Mouse (Mus musculus): Measurements from ENCODE around the gene Gbgt1. TPM values are rescaled to one million over a fixed set of nuclear protein-coding genes. Genes with fewer than 3 reads are reported as not detected.

Gene Gbgt1
- polyA plus RNA-seq, 1 experiment from 2014 or later, result not detected

DNA sequence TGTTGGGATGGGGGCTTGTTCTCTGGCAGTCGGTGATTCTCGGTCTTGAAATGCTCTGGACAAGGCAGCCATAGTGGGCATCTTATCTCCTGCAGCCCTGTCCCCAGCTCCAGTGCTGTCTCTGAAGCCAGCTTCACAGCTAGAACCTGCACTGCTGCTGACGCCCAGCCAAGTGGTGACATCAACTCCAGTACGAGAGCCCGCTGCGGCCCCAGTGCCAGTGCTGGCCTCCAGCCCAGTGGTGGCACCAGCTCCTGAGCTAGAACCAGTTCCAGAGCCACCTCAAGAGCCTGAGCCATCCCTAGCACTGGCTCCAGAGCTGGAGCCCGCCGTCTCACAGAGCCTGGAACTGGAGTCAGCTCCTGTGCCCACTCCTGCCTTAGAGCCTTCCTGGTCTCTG lies 47.2 kb downstream of the Gbgt1 start:
- Histone ChIP-seq H3K27me3 (ENCODE audit: control insufficient read depth, insufficient read depth, low read length) (no peaks in the 10 kb centered on the region), H3K4me3 (ENCODE audit: control insufficient read depth in 1 of 2, insufficient read depth in 1 of 2, low read depth in 1 of 2, low read length in 2 of 2) (no peak overlapping the region), H3K9me3 (ENCODE audit: control insufficient read depth, low read length) (no peaks in the 10 kb centered on the region), H3K4me2 (ENCODE audit: low read length) (no peak overlapping the region), H3K36me3 (ENCODE audit: control insufficient read depth, insufficient read depth, low read length) (peaks cover 76% of the 10 kb centered on the region), H3K27ac (replicated peaks in 1 of 2; ENCODE audit: control insufficient read depth in 1 of 2, insufficient read depth in 1 of 2, low read depth in 2 of 2, low read length in 2 of 2) (no peak overlapping the region), H3K4me1 (ENCODE audit: control insufficient read depth in 2 of 2, insufficient read depth in 2 of 2, low read length in 2 of 2) (peaks cover 9 to 15% of the 10 kb centered on the region in 2 experiments), H3K9ac (ENCODE audit: low read length) (no peak overlapping the region)
- ATAC-seq (ENCODE audit: insufficient number of reproducible peaks, insufficient read depth, low FRiP score, low read depth), result no peak
- 82% methylated on average over 8 of the region's 8 CpGs for WGBS

DNA sequence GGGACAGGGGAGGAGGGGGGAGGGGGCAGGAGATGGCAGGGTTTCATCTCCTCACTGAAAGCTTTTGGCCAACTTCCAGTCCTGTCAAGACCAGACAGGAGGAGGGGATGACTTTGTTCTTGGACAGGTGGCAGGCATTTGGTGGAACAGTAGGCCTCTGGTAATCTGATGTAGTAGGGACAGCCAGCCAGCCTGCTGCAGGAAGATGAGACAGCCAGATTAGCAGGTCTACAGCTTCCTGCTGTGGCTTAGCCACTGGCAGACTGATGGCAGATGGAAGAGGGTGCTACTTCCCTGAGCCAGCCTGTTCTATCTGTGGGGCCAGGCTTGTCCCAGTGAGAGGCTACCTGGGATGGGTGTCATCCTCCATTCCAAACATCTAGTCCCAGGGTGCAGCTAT lies 49.3 kb downstream of the Gbgt1 start:
- H3K4me3 ChIP-seq (ENCODE audit: control insufficient read depth in 1 of 2, insufficient read depth in 1 of 2, low read depth in 1 of 2, low read length in 2 of 2), result no peak overlapping the region
- no peak overlapping the region for H3K27ac ChIP-seq (replicated peaks in 1 of 2; ENCODE audit: control insufficient read depth in 1 of 2, insufficient read depth in 1 of 2, low read depth in 2 of 2, low read length in 2 of 2)
- H3K4me1 ChIP-seq (ENCODE audit: control insufficient read depth in 2 of 2, insufficient read depth in 2 of 2, low read length in 2 of 2), result no peaks in the 10 kb centered on the region
- no peak overlapping the region for H3K9ac ChIP-seq (ENCODE audit: low read length)
- H3K36me3 ChIP-seq (ENCODE audit: control insufficient read depth, insufficient read depth, low read length), result peaks cover 91% of the 10 kb centered on the region
- no peak for ATAC-seq (ENCODE audit: insufficient number of reproducible peaks, insufficient read depth, low FRiP score, low read depth)
- no peaks in the 10 kb centered on the region for H3K27me3 ChIP-seq (ENCODE audit: control insufficient read depth, insufficient read depth, low read length)
- H3K4me2 ChIP-seq (ENCODE audit: low read length), result no peak overlapping the region
- no peaks in the 10 kb centered on the region for H3K9me3 ChIP-seq (ENCODE audit: control insufficient read depth, low read length)

DNA sequence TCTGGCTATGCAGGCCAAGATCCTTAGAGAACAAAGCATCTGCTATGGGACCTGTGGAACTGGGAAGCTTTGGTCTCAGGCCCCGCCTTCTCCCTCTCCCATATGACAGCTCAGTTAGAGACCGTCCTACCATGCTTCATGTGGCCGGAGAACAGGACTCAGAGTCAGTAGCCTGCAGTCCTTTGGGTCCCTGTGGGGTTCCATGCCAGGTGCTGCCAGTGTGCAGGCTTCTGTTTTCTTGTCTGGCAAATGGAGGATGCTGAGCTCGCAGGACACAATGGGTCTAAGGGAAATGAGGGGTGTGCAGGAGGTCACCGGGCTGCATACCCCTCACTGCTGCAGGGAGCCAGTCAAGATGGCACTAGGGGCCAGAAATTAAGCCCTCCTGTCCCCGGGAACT lies 49.9 kb downstream of the Gbgt1 start:
- H3K4me3 ChIP-seq (ENCODE audit: control insufficient read depth in 1 of 2, insufficient read depth in 1 of 2, low read depth in 1 of 2, low read length in 2 of 2), result no peak overlapping the region
- H3K27ac ChIP-seq (replicated peaks in 1 of 2; ENCODE audit: control insufficient read depth in 1 of 2, insufficient read depth in 1 of 2, low read depth in 2 of 2, low read length in 2 of 2), result no peak overlapping the region
- H3K9ac ChIP-seq (ENCODE audit: low read length), result no peak overlapping the region
- H3K9me3 ChIP-seq (ENCODE audit: control insufficient read depth, low read length), result no peaks in the 10 kb centered on the region
- no peaks in the 10 kb centered on the region for H3K4me1 ChIP-seq (ENCODE audit: control insufficient read depth in 2 of 2, insufficient read depth in 2 of 2, low read length in 2 of 2)
- H3K4me2 ChIP-seq (ENCODE audit: low read length), result no peak overlapping the region
- no peaks in the 10 kb centered on the region for H3K27me3 ChIP-seq (ENCODE audit: control insufficient read depth, insufficient read depth, low read length)
- H3K36me3 ChIP-seq (ENCODE audit: control insufficient read depth, insufficient read depth, low read length), result peaks cover 93% of the 10 kb centered on the region
- ATAC-seq (ENCODE audit: insufficient number of reproducible peaks, insufficient read depth, low FRiP score, low read depth), result no peak
- WGBS, result 70% methylated on average over 6 of the region's 6 CpGs

DNA sequence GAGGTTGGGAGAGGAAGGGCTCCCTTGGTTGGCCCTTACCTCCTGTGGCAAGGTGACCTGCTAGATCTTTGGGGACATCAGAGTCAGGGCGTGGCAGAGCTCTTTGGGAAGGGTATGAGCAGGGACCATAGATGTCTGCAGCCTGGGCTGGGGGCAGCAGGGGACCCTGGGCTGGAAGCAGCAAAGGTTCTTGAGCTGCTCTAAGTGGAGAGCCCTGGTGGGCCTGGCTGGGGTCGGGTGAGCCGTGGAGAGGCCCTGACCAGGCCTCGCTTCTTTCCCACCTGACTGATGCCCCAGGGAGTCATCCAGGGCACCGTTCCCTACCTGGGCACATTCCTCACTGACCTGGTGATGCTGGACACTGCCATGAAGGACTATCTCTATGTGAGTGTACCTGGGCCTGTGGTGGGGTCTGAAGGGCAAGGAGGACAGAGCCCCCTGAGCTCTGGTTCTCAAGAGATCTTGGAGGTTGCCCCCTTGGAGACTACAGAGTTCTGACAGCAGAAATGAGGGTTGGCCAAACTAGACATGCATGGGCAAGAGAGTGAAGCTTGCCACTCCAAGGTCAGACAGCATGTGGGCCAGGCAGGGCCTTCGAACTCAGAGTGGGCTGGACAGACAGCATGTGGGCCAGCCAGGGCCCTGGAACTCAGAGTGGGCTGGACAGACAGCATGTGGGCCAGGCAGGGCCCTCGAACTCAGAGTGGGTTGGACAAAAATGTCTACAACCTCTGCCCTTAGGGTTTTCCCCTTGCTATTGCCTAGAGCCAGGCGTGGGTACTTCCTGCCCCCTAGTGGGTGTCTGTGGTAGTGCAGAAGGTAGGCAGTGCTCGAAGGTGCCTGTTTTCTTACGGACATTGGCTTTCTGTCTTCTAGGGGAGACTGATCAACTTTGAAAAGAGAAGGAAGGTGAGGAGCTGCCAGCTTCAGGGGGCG lies 50.8 kb downstream of the Gbgt1 start:
- Histone ChIP-seq H3K27ac (replicated peaks in 1 of 2; ENCODE audit: control insufficient read depth in 1 of 2, insufficient read depth in 1 of 2, low read depth in 2 of 2, low read length in 2 of 2) (no peak overlapping the region), H3K4me3 (ENCODE audit: control insufficient read depth in 1 of 2, insufficient read depth in 1 of 2, low read depth in 1 of 2, low read length in 2 of 2) (no peak overlapping the region), H3K4me1 (ENCODE audit: control insufficient read depth in 2 of 2, insufficient read depth in 2 of 2, low read length in 2 of 2) (no peaks in the 10 kb centered on the region), H3K36me3 (ENCODE audit: control insufficient read depth, insufficient read depth, low read length) (peaks cover 93% of the 10 kb centered on the region), H3K27me3 (ENCODE audit: control insufficient read depth, insufficient read depth, low read length) (no peaks in the 10 kb centered on the region), H3K4me2 (ENCODE audit: low read length) (no peak overlapping the region), H3K9me3 (ENCODE audit: control insufficient read depth, low read length) (no peaks in the 10 kb centered on the region), H3K9ac (ENCODE audit: low read length) (no peak overlapping the region)
- no peak for ATAC-seq (ENCODE audit: insufficient number of reproducible peaks, insufficient read depth, low FRiP score, low read depth)
- 50% methylated on average over 11 of the region's 11 CpGs for WGBS

DNA sequence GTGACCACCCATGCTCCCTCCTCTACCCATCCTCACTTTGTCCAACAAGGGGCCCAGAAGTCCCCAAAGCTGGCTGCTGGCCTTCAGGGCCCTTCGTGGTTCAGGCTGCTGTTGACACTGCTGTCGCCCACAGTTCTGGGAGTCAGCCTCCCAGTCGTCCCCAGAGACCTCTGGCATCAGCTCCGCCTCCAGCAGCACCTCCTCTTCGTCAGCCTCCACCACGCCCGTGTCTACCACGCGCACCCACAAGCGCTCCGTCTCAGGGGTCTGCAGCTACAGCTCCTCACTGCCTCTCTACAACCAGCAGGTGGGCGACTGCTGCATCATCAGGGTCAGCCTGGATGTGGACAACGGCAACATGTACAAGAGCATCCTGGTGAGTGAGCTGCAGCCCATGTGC lies 52.5 kb downstream of the Gbgt1 start:
- no peak overlapping the region for H3K4me3 ChIP-seq (ENCODE audit: control insufficient read depth in 1 of 2, insufficient read depth in 1 of 2, low read depth in 1 of 2, low read length in 2 of 2)
- H3K27me3 ChIP-seq (ENCODE audit: control insufficient read depth, insufficient read depth, low read length), result no peaks in the 10 kb centered on the region
- H3K4me1 ChIP-seq (ENCODE audit: control insufficient read depth in 2 of 2, insufficient read depth in 2 of 2, low read length in 2 of 2), result no peaks in the 10 kb centered on the region
- peaks cover 93% of the 10 kb centered on the region for H3K36me3 ChIP-seq (ENCODE audit: control insufficient read depth, insufficient read depth, low read length)
- H3K4me2 ChIP-seq (ENCODE audit: low read length), result no peak overlapping the region
- 88% methylated on average over 13 of the region's 13 CpGs for WGBS
- no peak for ATAC-seq (ENCODE audit: insufficient number of reproducible peaks, insufficient read depth, low FRiP score, low read depth)
- no peak overlapping the region for H3K27ac ChIP-seq (replicated peaks in 1 of 2; ENCODE audit: control insufficient read depth in 1 of 2, insufficient read depth in 1 of 2, low read depth in 2 of 2, low read length in 2 of 2)
- H3K9me3 ChIP-seq (ENCODE audit: control insufficient read depth, low read length), result no peaks in the 10 kb centered on the region
- no peak overlapping the region for H3K9ac ChIP-seq (ENCODE audit: low read length)

DNA sequence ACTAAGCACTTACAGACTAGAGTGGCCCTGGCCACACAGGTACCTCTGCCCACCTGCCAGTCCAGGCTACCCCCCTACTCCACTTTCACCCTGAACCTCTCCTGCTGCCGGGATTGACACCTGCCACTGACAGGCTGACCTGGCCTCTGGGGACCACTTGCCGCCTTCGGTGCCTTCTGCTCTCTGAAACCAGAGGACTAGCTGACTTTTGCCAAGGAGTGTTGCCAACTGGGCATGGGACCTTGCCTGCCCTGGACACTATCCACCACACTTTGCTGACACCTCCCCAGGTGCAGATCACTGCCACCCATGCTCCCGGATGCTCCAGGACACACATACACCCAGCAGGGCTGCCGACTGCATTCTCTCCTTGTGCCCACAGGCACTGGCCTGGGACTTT lies 55.6 kb downstream of the Gbgt1 start:
- no peak overlapping the region for H3K4me2 ChIP-seq (ENCODE audit: low read length)
- H3K9ac ChIP-seq (ENCODE audit: low read length), result no peak overlapping the region
- WGBS, result 89% methylated on average over 5 of the region's 5 CpGs
- H3K27me3 ChIP-seq (ENCODE audit: control insufficient read depth, insufficient read depth, low read length), result no peaks in the 10 kb centered on the region
- H3K27ac ChIP-seq (replicated peaks in 1 of 2; ENCODE audit: control insufficient read depth in 1 of 2, insufficient read depth in 1 of 2, low read depth in 2 of 2, low read length in 2 of 2), result no peak overlapping the region
- H3K9me3 ChIP-seq (ENCODE audit: control insufficient read depth, low read length), result no peaks in the 10 kb centered on the region
- H3K4me1 ChIP-seq (ENCODE audit: control insufficient read depth in 2 of 2, insufficient read depth in 2 of 2, low read length in 2 of 2), result no peaks in the 10 kb centered on the region
- peaks cover 66% of the 10 kb centered on the region for H3K36me3 ChIP-seq (ENCODE audit: control insufficient read depth, insufficient read depth, low read length)
- no peak for ATAC-seq (ENCODE audit: insufficient number of reproducible peaks, insufficient read depth, low FRiP score, low read depth)
- H3K4me3 ChIP-seq (ENCODE audit: control insufficient read depth in 1 of 2, insufficient read depth in 1 of 2, low read depth in 1 of 2, low read length in 2 of 2), result no peak overlapping the region

Other genes with a start within 250 kb of the Gbgt1 start
- gene Ppp1r26, start 50.1 kb upstream of the Gbgt1 start, polyA plus RNA-seq (2014; fragmentation: Nextera tagmentation; extraction: Ambion mirVana), result 2.8 and 3.6 TPM in 2 replicates
- 0.43 TPM in 1 of 2 replicates, not detected in the other for gene 1700007K13Rik, start 30.6 kb upstream of the Gbgt1 start, polyA plus RNA-seq (2014; fragmentation: Nextera tagmentation; extraction: Ambion mirVana)
- 47.9 and 50.9 TPM in 2 replicates for gene Mrps2, start 28.8 kb upstream of the Gbgt1 start, polyA plus RNA-seq (2014; fragmentation: Nextera tagmentation; extraction: Ambion mirVana)
- gene Gm10134, start 9.2 kb downstream of the Gbgt1 start, polyA plus RNA-seq (2014; fragmentation: Nextera tagmentation; extraction: Ambion mirVana), result 0.86 and 1.1 TPM in 2 replicates
- 20.1 and 21.1 TPM in 2 replicates for gene Ralgds, start 16.2 kb downstream of the Gbgt1 start, polyA plus RNA-seq (2014; fragmentation: Nextera tagmentation; extraction: Ambion mirVana)
- not detected in 2 replicates for gene Cel, start 66.5 kb downstream of the Gbgt1 start, polyA plus RNA-seq (2014; fragmentation: Nextera tagmentation; extraction: Ambion mirVana)
- gene Gtf3c5, start 86.9 kb downstream of the Gbgt1 start, polyA plus RNA-seq (2014; fragmentation: Nextera tagmentation; extraction: Ambion mirVana), result 20.0 and 20.7 TPM in 2 replicates
- gene Gfi1b, start 125.1 kb downstream of the Gbgt1 start, polyA plus RNA-seq (2014; fragmentation: Nextera tagmentation; extraction: Ambion mirVana), result 0.23 and 0.43 TPM in 2 replicates
- 12.9 and 14.9 TPM in 2 replicates for gene Tsc1, start 144.3 kb downstream of the Gbgt1 start, polyA plus RNA-seq (2014; fragmentation: Nextera tagmentation; extraction: Ambion mirVana)
- 0.43 and 2.7 TPM in 2 replicates for gene Spaca9, start 202.8 kb downstream of the Gbgt1 start, polyA plus RNA-seq (2014; fragmentation: Nextera tagmentation; extraction: Ambion mirVana)
- 0.24 and 0.54 TPM in 2 replicates for gene Ak8, start 203.3 kb downstream of the Gbgt1 start, polyA plus RNA-seq (2014; fragmentation: Nextera tagmentation; extraction: Ambion mirVana)